Mouse (Mus musculus): ENCODE data around the gene Esr1. TPM values are rescaled to one million over a fixed set of nuclear protein-coding genes. Genes with fewer than 3 reads are reported as not detected.

Gene Esr1
- polyA plus RNA-seq, 1 experiment from 2014 or later = 0.08 TPM

- H3K27ac ChIP-seq = no peak overlapping the region
- no peaks in the 10 kb centered on the region for H3K4me1 ChIP-seq (replicated peaks)
- no peaks in the 10 kb centered on the region for H3K27me3 ChIP-seq (ENCODE audit: insufficient read depth, poor library complexity, severe bottlenecking)
- H3K4me3 ChIP-seq = no peak overlapping the region
- 88% methylated on average over 4 of the region's 4 CpGs for WGBS
- no peak for DNase-seq (ENCODE audit: low spot score)
- H3K36me3 ChIP-seq = no peaks in the 10 kb centered on the region
- no peaks in the 10 kb centered on the region for H3K9me3 ChIP-seq
Observed at GRCm38 (mm10) chr10:4910451-4910850, 299.1 kb downstream of the Esr1 start.

- H3K4me3 ChIP-seq = no peak overlapping the region
- H3K27me3 ChIP-seq (ENCODE audit: insufficient read depth, poor library complexity, severe bottlenecking) = no peaks in the 10 kb centered on the region
- H3K27ac ChIP-seq = no peak overlapping the region
- 92% methylated on average over 4 of the region's 4 CpGs for WGBS
- no peaks in the 10 kb centered on the region for H3K4me1 ChIP-seq (replicated peaks)
- H3K36me3 ChIP-seq = no peaks in the 10 kb centered on the region
- no peaks in the 10 kb centered on the region for H3K9me3 ChIP-seq
- no peak for DNase-seq (ENCODE audit: low spot score)
Observed at GRCm38 (mm10) chr10:4919046-4919445, 307.7 kb downstream of the Esr1 start.

DNA sequence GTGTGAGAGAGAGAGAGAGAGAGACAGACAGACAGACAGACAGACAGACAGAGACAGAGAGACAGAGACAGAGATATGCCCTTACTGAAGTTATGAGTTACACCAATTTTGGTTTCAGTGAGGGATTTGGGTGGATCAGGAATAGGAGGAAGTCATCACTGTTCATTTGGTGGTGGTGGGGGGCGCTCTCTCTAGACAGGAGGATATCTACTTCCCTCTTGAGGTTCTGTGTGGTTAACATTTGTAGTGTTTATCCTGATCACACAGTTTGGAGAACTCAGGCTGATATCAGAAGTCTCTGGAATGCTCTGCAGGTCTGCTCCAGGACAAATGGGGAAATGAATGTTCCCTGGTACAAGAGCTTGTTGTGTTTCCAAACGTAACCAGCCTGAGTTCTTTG, 312.2 kb downstream of the Esr1 start:
- no peaks in the 10 kb centered on the region for H3K4me1 ChIP-seq (replicated peaks)
- no peaks in the 10 kb centered on the region for H3K27me3 ChIP-seq (ENCODE audit: insufficient read depth, poor library complexity, severe bottlenecking)
- no peak overlapping the region for H3K27ac ChIP-seq
- no peak for DNase-seq (ENCODE audit: low spot score)
- WGBS = 79% methylated on average over 2 of the region's 2 CpGs
- H3K4me3 ChIP-seq = no peak overlapping the region
- no peaks in the 10 kb centered on the region for H3K9me3 ChIP-seq
- H3K36me3 ChIP-seq = no peaks in the 10 kb centered on the region

GRCm38 (mm10) chr10:4924391-4924790, 313.0 kb downstream of the Esr1 start:
- Histone ChIP-seq H3K9me3 (no peaks in the 10 kb centered on the region), H3K4me1 (replicated peaks) (no peaks in the 10 kb centered on the region), H3K27ac (no peak overlapping the region), H3K27me3 (ENCODE audit: insufficient read depth, poor library complexity, severe bottlenecking) (no peaks in the 10 kb centered on the region), H3K4me3 (no peak overlapping the region), H3K36me3 (no peaks in the 10 kb centered on the region)
- no peak for DNase-seq (ENCODE audit: low spot score)
- 80% methylated on average over 2 of the region's 2 CpGs for WGBS

DNA sequence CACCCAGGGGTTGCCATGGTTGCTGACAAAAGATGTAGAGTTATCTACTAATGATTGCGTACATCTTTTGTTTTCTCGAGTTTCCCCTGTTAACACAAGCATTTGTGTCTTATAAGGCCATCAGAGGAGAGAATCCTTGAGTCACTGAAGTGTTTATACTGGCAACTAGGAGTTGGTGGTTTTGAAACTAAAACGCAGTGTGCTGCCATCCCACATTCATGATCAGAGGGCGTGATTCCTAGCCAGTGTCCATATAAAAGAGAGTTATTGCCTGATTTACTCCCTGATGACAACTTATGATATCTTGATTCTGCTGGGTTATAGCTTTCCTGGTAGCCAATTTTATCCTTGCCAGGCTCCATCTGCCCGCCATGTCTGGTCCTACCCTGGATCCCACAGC, 331.8 kb downstream of the Esr1 start:
- DNase-seq (ENCODE audit: low spot score) = no peak
- Histone ChIP-seq H3K4me3 (no peak overlapping the region), H3K4me1 (replicated peaks) (no peaks in the 10 kb centered on the region), H3K27ac (no peak overlapping the region), H3K36me3 (no peaks in the 10 kb centered on the region), H3K27me3 (ENCODE audit: insufficient read depth, poor library complexity, severe bottlenecking) (no peaks in the 10 kb centered on the region), H3K9me3 (no peaks in the 10 kb centered on the region)
- 80% methylated on average over 5 of the region's 5 CpGs for WGBS

- WGBS = 81% methylated on average over 2 of the region's 2 CpGs
- H3K27ac ChIP-seq = no peak overlapping the region
- H3K9me3 ChIP-seq = no peaks in the 10 kb centered on the region
- no peaks in the 10 kb centered on the region for H3K4me1 ChIP-seq (replicated peaks)
- DNase-seq (ENCODE audit: low spot score) = no peak
- no peak overlapping the region for H3K4me3 ChIP-seq
- no peaks in the 10 kb centered on the region for H3K36me3 ChIP-seq
- H3K27me3 ChIP-seq (ENCODE audit: insufficient read depth, poor library complexity, severe bottlenecking) = no peaks in the 10 kb centered on the region
Observed at GRCm38 (mm10) chr10:4944725-4945124, 333.3 kb downstream of the Esr1 start.

DNA sequence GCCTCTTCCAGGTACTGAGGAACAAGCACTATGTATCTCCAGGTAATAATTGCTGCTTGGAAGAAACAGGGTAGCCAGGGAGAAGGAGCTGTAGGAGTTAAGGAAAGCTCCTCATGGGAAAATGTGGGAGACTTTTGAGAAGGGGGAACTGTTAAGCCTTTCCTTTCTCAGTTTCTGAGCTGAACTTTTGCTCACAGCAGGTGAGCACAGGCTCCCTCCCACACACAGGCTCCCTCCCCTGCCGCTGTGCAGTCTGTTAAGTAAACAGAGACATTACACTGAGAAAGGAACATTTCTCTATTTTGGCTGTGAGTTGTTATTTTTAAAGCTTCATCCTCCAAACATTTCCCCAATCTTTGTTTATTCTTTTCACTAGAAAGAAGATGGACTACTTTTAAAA, 354.4 kb downstream of the Esr1 start:
- H3K27ac ChIP-seq = no peak overlapping the region
- no peaks in the 10 kb centered on the region for H3K9me3 ChIP-seq
- H3K4me3 ChIP-seq = no peak overlapping the region
- H3K4me1 ChIP-seq (replicated peaks) = no peaks in the 10 kb centered on the region
- H3K36me3 ChIP-seq = no peaks in the 10 kb centered on the region
- WGBS = 21% methylated on average over 1 of the region's 1 CpGs
- no peaks in the 10 kb centered on the region for H3K27me3 ChIP-seq (ENCODE audit: insufficient read depth, poor library complexity, severe bottlenecking)
- no peak for DNase-seq (ENCODE audit: low spot score)

GRCm38 (mm10) chr10:4971156-4971555, 359.8 kb downstream of the Esr1 start:
- DNase-seq (ENCODE audit: low spot score) = no peak
- Histone ChIP-seq H3K27ac (no peak overlapping the region), H3K9me3 (no peaks in the 10 kb centered on the region), H3K4me3 (no peak overlapping the region), H3K4me1 (replicated peaks) (no peaks in the 10 kb centered on the region), H3K27me3 (ENCODE audit: insufficient read depth, poor library complexity, severe bottlenecking) (no peaks in the 10 kb centered on the region), H3K36me3 (no peaks in the 10 kb centered on the region)
- 82% methylated on average over 7 of the region's 7 CpGs for WGBS

GRCm38 (mm10) chr10:4971586-4971985, 360.2 kb downstream of the Esr1 start:
- Histone ChIP-seq H3K4me3 (no peak overlapping the region), H3K9me3 (no peaks in the 10 kb centered on the region), H3K27ac (no peak overlapping the region), H3K4me1 (replicated peaks) (no peaks in the 10 kb centered on the region), H3K36me3 (no peaks in the 10 kb centered on the region), H3K27me3 (ENCODE audit: insufficient read depth, poor library complexity, severe bottlenecking) (no peaks in the 10 kb centered on the region)
- DNase-seq (ENCODE audit: low spot score) = no peak

DNA sequence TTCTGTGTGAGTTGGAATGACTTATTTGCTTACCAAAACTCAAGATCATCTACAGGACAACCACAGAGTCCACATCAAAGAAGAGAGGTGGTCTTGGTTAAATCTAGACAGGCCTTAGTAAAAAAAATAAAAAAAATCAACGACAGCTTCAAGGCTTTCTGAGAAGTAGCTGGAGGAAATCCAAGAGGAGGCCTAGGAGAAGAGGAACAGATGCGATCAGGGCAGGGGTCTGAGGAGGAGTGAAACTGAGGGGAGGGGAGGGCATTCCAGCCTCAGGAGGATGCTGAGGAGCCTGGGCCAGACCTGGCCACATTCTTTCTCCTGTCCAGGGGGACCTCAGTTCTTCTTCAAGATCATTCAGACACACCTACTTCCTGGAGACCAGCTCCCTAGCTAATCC, 360.6 kb downstream of the Esr1 start:
- DNase-seq (ENCODE audit: low spot score) = no peak
- Histone ChIP-seq H3K4me3 (no peak overlapping the region), H3K36me3 (no peaks in the 10 kb centered on the region), H3K4me1 (replicated peaks) (no peaks in the 10 kb centered on the region), H3K27me3 (ENCODE audit: insufficient read depth, poor library complexity, severe bottlenecking) (no peaks in the 10 kb centered on the region), H3K9me3 (no peaks in the 10 kb centered on the region), H3K27ac (no peak overlapping the region)
- WGBS = 85% methylated on average over 2 of the region's 2 CpGs

- DNase-seq (ENCODE audit: low spot score) = no peak
- Histone ChIP-seq H3K4me3 (no peak overlapping the region), H3K36me3 (no peaks in the 10 kb centered on the region), H3K27me3 (ENCODE audit: insufficient read depth, poor library complexity, severe bottlenecking) (no peaks in the 10 kb centered on the region), H3K27ac (no peak overlapping the region), H3K4me1 (replicated peaks) (no peaks in the 10 kb centered on the region), H3K9me3 (no peaks in the 10 kb centered on the region)
- WGBS = 92% methylated on average over 4 of the region's 4 CpGs
Observed at GRCm38 (mm10) chr10:4974246-4974645, 362.9 kb downstream of the Esr1 start.

- WGBS = 90% methylated on average over 2 of the region's 2 CpGs
- Histone ChIP-seq H3K4me3 (no peak overlapping the region), H3K9me3 (no peaks in the 10 kb centered on the region), H3K4me1 (replicated peaks) (no peaks in the 10 kb centered on the region), H3K27ac (no peak overlapping the region), H3K27me3 (ENCODE audit: insufficient read depth, poor library complexity, severe bottlenecking) (no peaks in the 10 kb centered on the region), H3K36me3 (no peaks in the 10 kb centered on the region)
- DNase-seq (ENCODE audit: low spot score) = no peak
Observed at GRCm38 (mm10) chr10:4976557-4976956, 365.2 kb downstream of the Esr1 start.

- Histone ChIP-seq H3K9me3 (no peaks in the 10 kb centered on the region), H3K36me3 (no peaks in the 10 kb centered on the region), H3K4me3 (no peak overlapping the region), H3K27ac (no peak overlapping the region), H3K27me3 (ENCODE audit: insufficient read depth, poor library complexity, severe bottlenecking) (no peaks in the 10 kb centered on the region), H3K4me1 (replicated peaks) (no peaks in the 10 kb centered on the region)
- WGBS = 90% methylated on average over 3 of the region's 3 CpGs
- no peak for DNase-seq (ENCODE audit: low spot score)
Observed at GRCm38 (mm10) chr10:4977374-4977773, 366.0 kb downstream of the Esr1 start.

DNA sequence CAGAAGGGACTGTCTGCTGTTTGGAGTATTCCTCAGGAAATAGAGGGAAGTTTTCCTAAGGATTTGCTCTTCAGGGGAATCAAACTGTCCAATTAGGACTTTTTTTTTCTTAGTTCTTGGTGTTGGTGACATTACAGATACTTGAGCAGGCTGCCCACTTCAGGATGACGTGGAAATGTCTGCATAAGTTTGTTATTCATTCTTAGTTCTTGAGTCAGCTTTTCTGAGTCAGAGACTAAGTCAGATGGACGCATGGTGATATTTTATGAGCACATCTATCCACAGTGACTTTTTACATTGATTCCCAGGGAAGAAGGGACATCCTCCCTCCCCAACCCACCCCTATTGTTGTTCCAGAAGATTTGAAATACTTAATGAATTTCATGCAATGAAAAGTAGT, 372.5 kb downstream of the Esr1 start:
- no peak for DNase-seq (ENCODE audit: low spot score)

More for the DNA sequence above, 372.5 kb downstream of the Esr1 start:
- no peaks in the 10 kb centered on the region for H3K9me3 ChIP-seq
- no peak overlapping the region for H3K4me3 ChIP-seq
- H3K27ac ChIP-seq = no peak overlapping the region
- H3K4me1 ChIP-seq (replicated peaks) = no peaks in the 10 kb centered on the region
- 78% methylated on average over 2 of the region's 2 CpGs for WGBS
- no peaks in the 10 kb centered on the region for H3K27me3 ChIP-seq (ENCODE audit: insufficient read depth, poor library complexity, severe bottlenecking)
- H3K36me3 ChIP-seq = no peaks in the 10 kb centered on the region

All from hindbrain, embryonic 10.5 days (tissue).